Mouse (Mus musculus): ENCODE measurements around the gene Adamts9.

Gene Adamts9

DNA sequence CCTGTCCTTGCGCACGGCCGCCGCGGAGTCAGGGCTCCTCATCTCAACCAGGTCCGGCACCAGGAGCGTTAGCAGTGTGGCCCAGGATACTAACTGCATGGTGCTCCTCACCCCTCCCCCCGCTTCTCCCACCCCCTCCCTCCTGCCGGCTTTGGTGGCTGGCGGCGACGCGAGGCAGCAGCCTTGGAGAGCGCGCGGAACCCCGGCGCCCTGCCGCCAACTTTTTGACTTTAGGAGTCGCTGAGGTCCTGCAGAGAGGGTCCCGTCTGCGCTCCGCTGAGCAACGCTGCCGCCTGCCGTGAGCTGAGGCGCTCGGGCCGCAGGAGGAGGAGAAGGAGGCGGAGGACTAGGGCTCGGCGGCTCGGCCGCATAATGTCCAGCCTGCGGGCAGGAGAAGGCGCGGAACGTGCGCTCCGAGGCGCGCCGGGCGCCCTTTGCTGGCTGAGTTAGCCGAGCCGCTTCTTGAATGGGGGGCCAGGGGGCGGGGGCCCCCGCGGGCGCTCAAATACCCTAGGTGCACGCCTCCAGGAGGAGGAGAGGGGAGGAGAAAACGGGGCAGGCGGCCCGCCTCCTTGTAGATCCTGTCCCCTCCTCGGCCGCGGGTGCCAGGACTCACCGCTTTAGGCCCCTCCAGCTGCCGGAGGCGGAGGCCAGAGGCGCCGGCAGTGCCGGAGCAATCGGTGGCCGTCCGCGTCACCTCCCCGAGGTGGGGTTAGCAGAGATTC is at the start of gene Adamts9:
Adamts9 (minus strand) TSS at position 436 of the 725 bp plus-strand sequence.
- no peak for DNase-seq (ENCODE audit: low read depth, low spot score)

DNA sequence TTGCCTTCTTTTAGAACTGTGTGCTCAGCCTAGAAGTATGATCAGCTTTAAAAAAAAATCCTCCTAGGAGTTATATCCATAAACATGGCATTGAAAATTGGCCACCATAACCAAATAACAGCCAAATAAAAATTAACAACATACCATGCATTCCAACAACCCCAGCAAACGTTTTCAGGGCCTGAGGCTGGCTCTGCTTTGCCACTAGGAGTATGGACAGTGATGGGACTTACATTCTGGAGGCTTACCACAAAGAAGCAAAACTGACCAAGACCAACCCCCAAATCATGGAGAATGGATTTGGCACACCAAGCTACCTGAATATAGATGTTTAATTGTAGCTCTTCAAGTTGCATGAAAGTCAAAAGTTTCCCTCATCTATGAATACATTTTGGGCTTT is 48.3 kb upstream of the Adamts9 start:
- DNase-seq (ENCODE audit: low read depth, low spot score) = no peak

DNA sequence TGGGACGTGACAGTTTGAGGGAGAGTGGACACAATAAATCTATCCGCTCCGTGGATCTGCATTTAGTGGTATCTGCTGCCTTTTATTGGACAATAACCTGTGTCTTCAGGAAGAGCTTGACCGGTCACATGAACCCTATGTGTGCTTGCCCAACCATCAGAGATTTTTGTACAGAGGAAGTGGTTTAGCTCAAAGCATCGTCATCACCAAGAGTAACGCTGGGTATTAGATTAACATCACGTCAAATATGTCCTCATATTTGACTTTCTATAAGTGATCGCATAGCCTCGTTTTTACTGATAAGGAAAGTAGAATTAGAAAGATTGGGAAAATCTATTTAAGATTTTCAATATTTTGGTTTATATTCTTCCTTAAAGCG is 45.3 kb upstream of the Adamts9 start:
- DNase-seq (ENCODE audit: low read depth, low spot score) = no peak

DNA sequence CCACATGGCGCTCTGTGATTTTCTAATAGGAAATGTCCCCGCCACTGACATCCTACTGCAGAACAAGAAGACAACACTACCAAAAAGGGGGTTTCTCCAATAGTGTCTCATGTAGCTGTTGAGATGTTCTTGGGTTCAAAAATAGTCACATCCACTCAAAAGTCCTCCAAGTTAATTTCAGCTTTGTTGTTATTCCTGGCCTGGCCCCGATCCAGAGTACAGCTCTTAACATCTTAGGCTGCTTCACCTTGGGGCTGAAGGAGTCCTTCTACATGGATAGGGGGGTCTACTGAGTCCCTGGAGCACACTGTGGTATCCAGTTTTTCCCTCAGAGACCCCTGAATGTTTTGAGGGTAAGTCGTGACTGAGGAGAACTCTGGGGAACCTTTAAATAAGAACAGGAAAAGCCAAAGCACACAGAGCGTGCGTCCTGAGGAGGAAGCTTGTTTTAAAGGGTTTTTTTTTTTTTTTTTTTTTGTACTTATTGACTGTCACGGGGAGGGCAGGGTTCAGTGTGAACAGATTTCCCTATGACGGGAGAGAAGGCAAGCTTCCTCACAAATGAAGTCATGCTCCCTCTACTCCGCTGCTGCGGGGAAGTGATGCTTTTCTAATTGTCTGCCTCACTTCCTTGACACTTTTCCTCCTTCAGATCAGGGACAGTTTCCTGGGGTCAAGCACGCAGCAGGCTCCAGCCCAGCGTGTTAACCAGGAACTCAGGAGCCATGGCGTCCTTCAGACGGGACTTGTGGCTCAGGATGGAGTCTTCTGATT is 44.7 kb upstream of the Adamts9 start:
- no peak for DNase-seq (ENCODE audit: low read depth, low spot score)

DNA sequence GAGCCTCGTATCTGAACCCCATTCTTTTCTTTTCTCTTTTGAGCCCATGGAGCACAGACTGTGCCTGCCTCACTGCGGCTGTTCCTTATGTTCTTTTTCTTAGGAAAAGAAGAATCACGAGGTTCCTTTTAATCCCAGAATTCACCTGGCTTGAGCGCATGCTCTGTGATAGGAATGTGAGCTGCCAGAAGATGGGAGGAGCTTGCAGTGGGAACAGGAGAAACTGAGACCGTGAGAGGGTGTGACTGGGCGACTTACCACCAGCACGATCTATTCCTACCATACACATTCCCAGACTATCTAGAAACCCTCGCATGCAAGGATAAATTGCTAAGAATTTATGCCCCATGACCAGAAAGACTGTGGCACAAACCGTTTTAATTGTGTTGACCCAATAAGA is 44.1 kb upstream of the Adamts9 start:
- DNase-seq (ENCODE audit: low read depth, low spot score) = no peak

DNA sequence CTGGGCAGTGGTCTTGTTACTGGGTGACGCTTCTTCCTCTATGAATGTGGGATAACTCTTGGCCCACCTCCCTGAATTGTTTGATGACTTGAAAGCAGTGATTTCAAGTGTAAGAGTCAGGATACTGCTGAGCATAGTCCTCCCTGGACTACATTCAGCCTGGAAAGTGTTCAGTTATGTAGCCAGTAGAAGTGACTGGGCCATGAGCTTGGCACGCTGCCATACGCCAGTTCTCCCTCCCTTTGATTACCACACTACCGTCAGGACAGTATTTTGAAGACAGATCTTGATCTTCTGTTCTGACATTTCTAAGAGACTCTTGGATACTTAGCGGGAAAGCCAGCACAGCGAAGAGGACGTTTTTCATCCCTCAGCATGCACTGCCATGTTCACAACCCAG is 40.1 kb upstream of the Adamts9 start:
- no peak for DNase-seq (ENCODE audit: low read depth, low spot score)

DNA sequence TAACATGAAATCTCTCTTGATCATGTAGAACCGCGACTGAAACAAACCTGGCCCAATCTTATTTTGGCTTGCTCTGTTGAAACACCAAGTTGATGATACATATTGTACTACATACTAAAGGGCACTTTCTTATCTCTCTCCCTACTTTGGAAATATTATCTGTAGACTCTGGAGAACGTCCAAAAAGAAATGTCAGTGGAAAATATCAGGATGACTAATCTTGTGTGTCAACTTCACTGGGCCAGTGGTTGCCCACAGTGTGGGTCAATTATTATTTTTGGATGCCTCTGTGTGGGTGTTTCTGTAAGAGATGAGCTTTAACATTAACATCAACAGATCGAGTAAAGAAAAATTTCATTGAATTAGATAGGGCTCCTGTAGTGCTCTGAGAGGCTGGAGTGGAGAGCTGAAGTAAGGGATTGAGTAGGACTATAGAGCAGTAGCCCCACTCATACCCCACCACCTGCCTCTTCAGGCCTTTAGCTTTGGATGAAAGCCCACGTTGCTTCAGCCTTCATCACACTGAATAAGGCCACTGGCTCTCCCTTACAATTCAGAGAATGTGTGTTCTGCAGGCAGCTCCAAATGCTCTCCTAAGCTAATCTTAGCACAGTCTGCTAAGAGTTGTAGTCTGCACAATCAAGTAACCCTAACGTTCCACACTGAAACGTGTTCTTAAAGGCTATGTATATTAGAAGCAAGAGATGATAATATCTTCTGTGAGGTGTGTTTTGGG is 38.3 kb upstream of the Adamts9 start:
- DNase-seq (ENCODE audit: low read depth, low spot score) = no peak

DNA sequence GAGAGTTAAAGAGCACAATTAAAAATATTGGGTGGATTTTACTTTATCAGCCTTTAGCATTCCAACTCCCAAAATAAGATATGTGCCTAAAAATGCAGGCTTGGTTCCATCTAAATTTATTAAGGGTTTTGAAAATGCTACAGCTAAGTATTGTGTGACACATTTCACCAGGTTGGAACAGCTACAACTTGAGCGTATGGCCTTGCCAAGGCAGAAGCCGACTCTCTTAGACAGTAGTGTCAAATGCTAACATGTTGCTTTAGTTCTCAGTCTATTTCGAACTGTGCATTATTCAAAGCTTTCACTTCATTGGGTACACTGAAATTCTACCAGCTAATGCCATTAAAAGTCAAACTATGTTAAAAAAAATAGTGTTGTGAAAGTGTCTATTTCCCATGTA is 30.0 kb upstream of the Adamts9 start:
- no peak for DNase-seq (ENCODE audit: low read depth, low spot score)

DNA sequence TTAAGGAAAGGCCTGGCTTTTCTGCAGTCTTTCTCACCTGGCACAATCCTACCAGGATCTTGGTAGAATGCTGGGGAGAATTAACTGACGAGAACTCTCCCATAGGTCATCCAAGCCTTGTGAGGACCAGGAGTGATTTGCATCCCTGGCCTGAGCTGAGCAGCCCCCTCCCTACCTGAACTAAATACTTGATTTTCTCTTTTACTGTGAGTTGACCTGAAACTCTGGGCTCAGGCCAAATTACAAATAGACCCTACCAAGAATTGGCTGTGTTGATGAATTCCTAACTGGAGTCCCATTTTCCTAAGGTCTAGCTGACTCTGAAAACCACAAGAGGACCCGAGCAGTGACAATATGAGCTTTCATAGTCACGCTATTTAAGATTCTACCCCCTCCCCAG is 25.4 kb upstream of the Adamts9 start:
- DNase-seq (ENCODE audit: low read depth, low spot score) = no peak

DNA sequence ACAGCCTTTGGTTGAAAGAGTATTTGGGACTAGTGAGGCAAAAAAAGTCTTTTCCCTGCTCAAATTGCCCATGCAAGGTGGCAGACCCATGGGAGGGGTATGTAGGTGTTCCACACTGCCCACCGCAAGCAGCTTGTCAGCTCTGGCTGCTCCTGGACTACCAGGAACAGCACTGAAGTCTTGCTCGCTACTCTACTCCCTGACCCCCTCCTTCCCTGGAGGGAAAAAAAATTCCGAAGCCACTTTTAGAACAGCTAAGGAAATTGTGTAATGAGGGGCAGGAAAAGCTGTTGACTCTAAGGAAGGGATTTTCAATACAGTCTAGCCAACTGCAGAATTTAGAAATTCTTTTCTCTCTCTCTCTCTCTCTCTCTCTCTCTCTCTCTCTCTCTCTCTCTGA is 24.9 kb upstream of the Adamts9 start:
- DNase-seq (ENCODE audit: low read depth, low spot score) = no peak

DNA sequence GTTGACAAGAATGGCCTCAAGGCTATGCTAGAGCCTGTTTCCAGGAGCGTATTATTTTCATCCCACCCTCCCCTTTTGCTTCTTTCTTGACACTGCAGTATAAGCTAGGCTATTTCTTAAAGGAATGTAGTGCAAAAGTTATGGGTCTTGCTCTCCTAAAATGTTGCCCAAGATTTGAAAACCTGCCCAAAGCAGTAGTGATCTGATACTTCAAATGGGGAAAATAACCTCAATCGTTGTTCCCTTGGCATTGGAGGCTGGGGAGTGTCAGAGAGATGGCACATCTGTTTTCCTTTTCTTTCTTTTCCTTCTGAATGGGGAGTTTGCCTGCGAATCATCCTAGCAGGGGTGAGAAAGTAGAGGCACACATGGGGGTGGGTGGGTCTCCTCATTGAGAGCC is 19.7 kb upstream of the Adamts9 start:
- DNase-seq (ENCODE audit: low read depth, low spot score) = no peak

DNA sequence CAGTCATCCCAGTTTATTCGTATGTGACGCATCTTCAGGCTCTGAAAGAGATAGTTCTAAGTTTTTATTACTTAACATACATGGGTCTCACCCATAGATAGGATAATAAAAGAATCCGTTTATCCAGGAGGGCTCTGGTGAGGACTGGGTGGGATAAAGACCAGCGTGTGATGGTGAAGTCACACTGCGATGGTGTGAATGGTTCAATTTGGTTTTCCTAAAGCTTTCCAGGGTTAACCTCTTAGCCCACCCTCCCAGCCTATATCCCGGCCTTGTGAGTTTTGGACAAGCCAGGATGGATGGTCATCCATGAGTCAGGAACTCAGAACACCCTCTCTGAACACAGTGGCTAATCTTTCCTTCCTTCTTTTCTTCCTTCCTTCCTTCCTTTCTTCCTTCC is 17.7 kb upstream of the Adamts9 start:
- DNase-seq (ENCODE audit: low read depth, low spot score) = no peak

DNA sequence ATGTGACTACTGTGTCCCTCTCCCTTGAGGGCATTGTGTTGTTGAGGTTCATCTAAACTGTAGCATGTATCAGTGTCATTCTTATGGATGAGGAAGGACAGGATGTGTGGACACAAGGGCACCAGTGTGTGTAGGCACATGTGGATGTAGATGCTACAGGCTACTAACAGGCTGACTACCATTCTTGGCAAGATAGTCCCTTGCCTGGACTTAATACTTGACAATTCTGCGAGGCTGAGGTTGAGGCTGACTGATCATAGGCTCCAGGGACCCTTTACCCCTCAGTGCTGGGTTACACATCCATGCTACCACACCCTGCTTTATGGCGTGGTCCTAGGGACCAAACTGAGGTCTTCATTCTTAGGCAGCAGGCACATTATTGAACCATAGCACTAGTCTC is 16.1 kb upstream of the Adamts9 start:
- DNase-seq (ENCODE audit: low read depth, low spot score) = no peak

DNA sequence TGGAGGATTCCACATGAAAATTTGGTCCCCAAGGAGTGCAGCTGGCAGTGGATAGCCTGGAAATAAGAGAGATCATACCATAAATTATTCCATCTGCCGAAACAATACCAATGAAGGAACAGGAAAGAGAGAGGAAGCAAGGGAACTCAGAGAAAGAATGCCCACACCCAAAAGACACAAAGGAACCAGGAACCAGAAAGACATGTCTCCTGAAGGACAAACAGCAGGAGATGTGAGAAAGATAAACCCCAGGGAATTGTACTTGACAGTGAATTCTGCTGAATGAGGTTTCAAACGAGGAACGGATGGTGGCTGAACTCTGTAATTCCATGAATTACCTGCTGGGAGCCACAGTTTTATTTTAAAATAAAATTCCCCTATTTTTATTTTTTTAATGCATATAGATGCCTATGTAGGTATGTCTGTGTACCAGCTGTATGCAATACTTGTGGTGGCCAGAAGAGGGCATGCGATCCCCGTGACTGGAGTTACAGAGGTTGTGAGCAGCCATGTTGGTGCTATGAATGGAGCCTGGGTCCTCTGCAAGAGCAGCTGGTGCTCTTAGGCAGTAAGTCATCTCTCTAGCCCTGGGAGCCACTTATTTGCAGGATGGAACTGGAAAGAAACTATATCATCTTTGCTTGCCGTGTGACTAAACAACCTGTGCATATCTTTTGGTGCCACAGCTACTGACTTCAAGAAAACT is 4.2 kb upstream of the Adamts9 start:
- no peak for DNase-seq (ENCODE audit: low read depth, low spot score)

DNA sequence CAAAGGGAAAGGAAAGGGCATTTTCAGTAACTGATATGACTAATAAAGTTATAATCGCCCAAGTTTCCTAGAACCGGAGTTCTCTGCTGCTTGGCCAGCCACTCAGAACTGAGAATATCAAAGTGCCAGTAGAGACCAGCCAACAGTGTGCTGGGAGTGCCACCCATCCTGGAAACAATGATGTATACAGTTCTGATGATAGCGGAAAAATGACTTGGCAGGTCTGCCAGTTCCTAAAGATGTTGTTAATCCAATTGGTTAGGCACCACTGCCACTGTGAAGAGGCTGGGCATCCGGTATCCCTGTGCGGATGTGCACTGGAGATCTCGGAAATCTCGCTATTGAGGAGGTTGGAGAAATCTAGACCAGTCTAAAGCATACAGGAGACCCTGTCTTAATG is 1.4 kb upstream of the Adamts9 start:
- DNase-seq (ENCODE audit: low read depth, low spot score) = no peak

DNA sequence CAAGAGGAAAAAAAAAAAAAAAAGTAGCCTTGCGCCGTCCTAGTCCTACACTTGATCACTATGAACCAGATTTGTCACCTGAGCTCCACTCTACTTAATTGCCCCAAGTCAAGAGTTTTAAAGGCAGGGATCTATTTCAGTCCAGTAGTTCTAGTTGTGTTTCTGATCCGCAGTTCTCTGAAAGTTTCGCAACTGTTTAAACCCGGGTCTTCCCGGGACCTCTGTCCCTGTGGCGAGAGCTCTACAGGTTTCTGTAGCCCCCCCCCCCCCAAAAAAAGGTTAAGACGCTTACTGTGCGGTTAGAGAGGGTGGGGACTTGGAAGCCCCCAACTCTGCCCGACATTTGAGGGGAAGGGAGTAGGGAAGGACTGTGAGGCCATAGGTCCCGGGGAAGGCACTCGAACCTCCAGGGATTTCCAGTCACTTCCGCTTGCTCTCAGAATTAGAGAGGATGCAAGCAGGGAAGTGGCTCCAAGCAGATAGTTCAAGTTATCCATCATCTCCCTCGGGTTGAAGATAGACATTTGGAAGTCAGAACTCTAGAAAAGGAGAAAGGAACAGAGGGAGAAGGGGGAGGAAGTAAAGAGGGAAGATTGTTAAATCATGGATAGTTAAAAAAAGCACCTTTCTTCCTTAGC is 875 bp upstream of the Adamts9 start:
- no peak for DNase-seq (ENCODE audit: low read depth, low spot score)

DNA sequence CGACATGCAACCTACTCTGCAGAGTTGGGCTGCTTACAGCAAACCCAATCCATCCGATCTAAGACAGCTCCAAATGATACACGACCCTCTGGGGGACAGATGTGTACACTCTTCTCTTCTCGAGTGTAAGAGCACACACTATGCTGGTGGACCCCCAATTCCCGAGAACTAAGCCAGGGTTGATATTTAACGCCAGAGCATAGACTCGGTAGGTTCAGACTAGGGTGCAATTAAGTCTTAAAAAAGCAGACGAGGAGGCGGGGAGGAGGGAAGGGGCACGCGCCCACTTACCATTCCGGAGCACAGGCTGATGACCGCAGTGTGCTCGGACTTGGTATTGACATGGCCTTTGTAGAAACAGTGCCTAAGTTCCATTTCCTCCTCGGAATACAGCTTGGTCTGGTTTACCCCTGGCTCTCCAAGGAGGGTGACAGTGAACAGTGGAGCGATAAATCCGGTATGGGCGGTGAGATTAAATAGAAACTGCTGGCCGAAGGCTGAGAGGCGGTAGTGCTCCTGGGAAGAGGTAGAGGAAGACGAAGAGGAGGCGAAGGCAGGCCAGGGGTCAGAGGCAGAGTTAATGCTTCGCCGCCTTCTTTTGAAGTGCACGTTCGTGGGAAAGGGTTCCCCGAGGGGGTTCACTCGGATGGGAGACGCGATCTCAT is 1.4 kb downstream of the Adamts9 start:
- DNase-seq (ENCODE audit: low read depth, low spot score) = no peak

DNA sequence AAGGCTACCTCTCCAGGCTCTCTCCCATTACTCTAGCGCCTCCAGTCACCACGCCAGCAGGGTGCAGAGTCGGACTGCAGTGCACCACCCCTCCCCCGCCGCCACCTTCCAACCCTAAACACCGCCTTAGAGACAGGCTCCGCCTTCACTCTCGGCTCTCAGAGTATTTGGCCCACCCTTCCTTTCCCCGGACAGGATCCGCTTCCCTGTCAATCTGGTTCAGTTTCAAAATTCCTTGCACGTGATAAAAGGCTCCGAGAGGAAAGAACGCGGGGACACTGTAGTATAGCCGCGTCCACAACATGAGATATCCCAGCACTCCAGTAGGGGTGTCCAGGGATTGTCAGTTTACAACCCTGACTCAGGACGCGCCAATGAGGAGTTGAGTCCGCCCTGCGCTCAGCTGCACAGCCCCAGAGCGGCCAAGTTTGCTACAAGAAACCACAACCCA is 2.0 kb downstream of the Adamts9 start:
- DNase-seq (ENCODE audit: low read depth, low spot score) = no peak

DNA sequence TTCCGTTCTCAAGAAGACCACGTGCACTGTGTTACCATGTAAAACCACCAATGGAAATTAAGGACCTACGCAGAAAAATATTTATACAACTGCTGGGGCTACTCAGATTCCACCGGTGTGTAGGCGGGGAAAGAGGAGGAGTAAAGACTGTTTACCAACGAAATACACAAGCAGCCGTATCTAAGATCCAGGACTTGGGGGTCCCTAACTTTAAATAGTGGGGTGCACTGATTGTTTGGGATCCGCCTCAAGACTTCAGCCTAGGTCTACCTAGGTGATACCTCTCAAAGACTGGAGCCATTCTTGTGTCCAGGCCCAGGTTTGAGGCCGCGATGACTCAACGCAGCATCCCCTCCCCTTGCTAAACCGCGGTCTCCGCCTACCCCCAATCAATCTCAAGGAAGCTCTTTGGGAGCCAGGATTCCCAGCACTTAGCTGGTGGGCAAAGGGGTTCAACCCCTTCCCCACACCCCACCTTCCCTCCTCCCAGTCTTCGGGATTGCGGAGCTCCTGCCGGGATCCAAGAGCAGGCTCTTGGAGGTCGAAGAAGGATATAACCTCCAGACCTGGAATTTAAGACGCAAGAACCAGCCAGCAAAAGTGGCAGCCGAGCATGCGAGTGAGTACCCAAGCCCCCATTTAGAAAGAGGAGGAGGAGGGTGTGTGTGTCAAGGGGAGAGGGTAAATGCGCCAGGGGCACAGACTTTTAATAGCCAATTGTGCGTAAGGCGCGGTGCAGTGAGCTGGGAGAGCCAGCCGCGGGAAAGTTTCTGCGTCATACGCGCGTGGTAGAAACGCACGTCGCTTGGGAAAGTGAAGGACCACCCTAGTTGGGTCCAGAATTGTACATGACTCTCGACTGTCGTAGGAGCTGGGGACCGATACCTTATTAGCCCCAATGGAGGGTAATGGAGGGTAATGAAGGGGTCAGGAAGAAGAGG is 2.8 kb downstream of the Adamts9 start:
- no peak for DNase-seq (ENCODE audit: low read depth, low spot score)

DNA sequence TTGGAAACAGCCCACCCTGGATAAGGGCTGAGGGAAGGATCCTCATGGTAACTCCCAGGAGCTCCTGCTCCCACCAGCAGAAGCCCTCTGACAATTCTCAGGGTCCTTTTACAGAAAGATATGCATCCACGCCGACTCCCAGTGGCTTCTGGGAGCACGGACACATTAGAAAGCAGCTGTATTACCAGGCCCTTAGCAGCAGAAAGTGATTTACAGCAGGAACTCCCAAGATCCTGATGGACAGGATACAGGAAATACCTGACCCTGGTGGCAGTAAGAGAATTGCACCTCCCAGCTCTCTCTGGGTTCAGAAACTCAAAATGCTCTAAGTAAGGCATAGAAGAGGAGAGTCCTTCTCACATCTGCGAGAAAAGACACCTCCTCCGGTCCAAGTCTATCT is 15.0 kb downstream of the Adamts9 start:
- DNase-seq (ENCODE audit: low read depth, low spot score) = no peak
